Mouse (Mus musculus): ENCODE measurements at regions not wholly inside any gene's neighbourhood (a gene's known extent, or its start where the extent isn't known, plus 50 kb on each side); places are given as distances from the start of the nearest gene placed in this dataset.

GRCm38 (mm10) chr15:24786336-24786735 lies 627.2 kb downstream of the Basp1 start:
- Histone ChIP-seq H3K4me1 (ENCODE audit: control insufficient read depth, insufficient read depth, low read length) (no peaks in the 10 kb centered on the region), H3K9me3 (ENCODE audit: control insufficient read depth, low read length) (no peaks in the 10 kb centered on the region), H3K27ac (ENCODE audit: low read depth, low read length) (no peak overlapping the region), H3K4me2 (ENCODE audit: low read depth, low read length) (no peak overlapping the region), H3K9ac (replicated peaks; ENCODE audit: low read depth, low read length) (no peak overlapping the region), H3K36me3 (ENCODE audit: control insufficient read depth, insufficient read depth, low read length) (no peaks in the 10 kb centered on the region), H3K27me3 (ENCODE audit: control insufficient read depth, insufficient read depth, low read length) (no peaks in the 10 kb centered on the region), H3K4me3 (ENCODE audit: low read depth, low read length) (no peak overlapping the region)
- WGBS = 70% methylated on average over 3 of the region's 3 CpGs
- no peak for ATAC-seq (ENCODE audit: low read depth)

- 64% methylated on average over 1 of the region's 1 CpGs for WGBS
- Histone ChIP-seq H3K27me3 (ENCODE audit: control insufficient read depth, insufficient read depth, low read length) (no peaks in the 10 kb centered on the region), H3K9me3 (ENCODE audit: control insufficient read depth, low read length) (no peaks in the 10 kb centered on the region), H3K9ac (replicated peaks; ENCODE audit: low read depth, low read length) (no peak overlapping the region), H3K4me2 (ENCODE audit: low read depth, low read length) (no peak overlapping the region), H3K4me3 (ENCODE audit: low read depth, low read length) (no peak overlapping the region), H3K27ac (ENCODE audit: low read depth, low read length) (no peak overlapping the region), H3K36me3 (ENCODE audit: control insufficient read depth, insufficient read depth, low read length) (no peaks in the 10 kb centered on the region), H3K4me1 (ENCODE audit: control insufficient read depth, insufficient read depth, low read length) (no peaks in the 10 kb centered on the region)
- no peak for ATAC-seq (ENCODE audit: low read depth)
Observed at GRCm38 (mm10) chr15:24778234-24778633, 635.3 kb downstream of the Basp1 start.

- no peak for ATAC-seq (ENCODE audit: low read depth)
- H3K4me1 ChIP-seq (ENCODE audit: control insufficient read depth, insufficient read depth, low read length) = no peaks in the 10 kb centered on the region
- H3K9ac ChIP-seq (replicated peaks; ENCODE audit: low read depth, low read length) = no peak overlapping the region
- no peaks in the 10 kb centered on the region for H3K9me3 ChIP-seq (ENCODE audit: control insufficient read depth, low read length)
- no peak overlapping the region for H3K4me2 ChIP-seq (ENCODE audit: low read depth, low read length)
- no peak overlapping the region for H3K27ac ChIP-seq (ENCODE audit: low read depth, low read length)
- 11% methylated on average over 2 of the region's 2 CpGs for WGBS
- no peak overlapping the region for H3K4me3 ChIP-seq (ENCODE audit: low read depth, low read length)
- no peaks in the 10 kb centered on the region for H3K36me3 ChIP-seq (ENCODE audit: control insufficient read depth, insufficient read depth, low read length)
- H3K27me3 ChIP-seq (ENCODE audit: control insufficient read depth, insufficient read depth, low read length) = no peaks in the 10 kb centered on the region
Observed at GRCm38 (mm10) chr15:24751480-24752157, 661.9 kb downstream of the Basp1 start.

GRCm38 (mm10) chr15:24743240-24743639 lies 670.3 kb downstream of the Basp1 start:
- H3K27ac ChIP-seq (ENCODE audit: low read depth, low read length) = no peak overlapping the region
- 33% methylated on average over 6 of the region's 6 CpGs for WGBS
- no peak for ATAC-seq (ENCODE audit: low read depth)

GRCm38 (mm10) chr15:24725170-24725569 lies 688.4 kb downstream of the Basp1 start:
- H3K36me3 ChIP-seq (ENCODE audit: control insufficient read depth, insufficient read depth, low read length) = no peaks in the 10 kb centered on the region
- H3K27ac ChIP-seq (ENCODE audit: low read depth, low read length) = no peak overlapping the region
- H3K27me3 ChIP-seq (ENCODE audit: control insufficient read depth, insufficient read depth, low read length) = no peaks in the 10 kb centered on the region
- WGBS = 98% methylated on average over 4 of the region's 4 CpGs
- ATAC-seq (ENCODE audit: low read depth) = no peak
- H3K4me2 ChIP-seq (ENCODE audit: low read depth, low read length) = no peak overlapping the region
- H3K4me3 ChIP-seq (ENCODE audit: low read depth, low read length) = no peak overlapping the region
- no peaks in the 10 kb centered on the region for H3K9me3 ChIP-seq (ENCODE audit: control insufficient read depth, low read length)
- no peaks in the 10 kb centered on the region for H3K4me1 ChIP-seq (ENCODE audit: control insufficient read depth, insufficient read depth, low read length)
- H3K9ac ChIP-seq (replicated peaks; ENCODE audit: low read depth, low read length) = no peak overlapping the region

More at GRCm38 (mm10) chr15:24743240-24743639, 670.3 kb downstream of the Basp1 start:
- H3K4me2 ChIP-seq (ENCODE audit: low read depth, low read length) = no peak overlapping the region
- no peak overlapping the region for H3K4me3 ChIP-seq (ENCODE audit: low read depth, low read length)
- H3K36me3 ChIP-seq (ENCODE audit: control insufficient read depth, insufficient read depth, low read length) = no peaks in the 10 kb centered on the region
- H3K9me3 ChIP-seq (ENCODE audit: control insufficient read depth, low read length) = no peaks in the 10 kb centered on the region
- H3K4me1 ChIP-seq (ENCODE audit: control insufficient read depth, insufficient read depth, low read length) = no peaks in the 10 kb centered on the region
- no peaks in the 10 kb centered on the region for H3K27me3 ChIP-seq (ENCODE audit: control insufficient read depth, insufficient read depth, low read length)
- no peak overlapping the region for H3K9ac ChIP-seq (replicated peaks; ENCODE audit: low read depth, low read length)

- ATAC-seq (ENCODE audit: low read depth) = peak; percentile 93; the same call in 1 of the 2 replicates
- Histone ChIP-seq H3K4me3 (ENCODE audit: low read depth, low read length) (no peak overlapping the region), H3K4me2 (ENCODE audit: low read depth, low read length) (no peak overlapping the region), H3K9me3 (ENCODE audit: control insufficient read depth, low read length) (no peaks in the 10 kb centered on the region), H3K36me3 (ENCODE audit: control insufficient read depth, insufficient read depth, low read length) (no peaks in the 10 kb centered on the region), H3K9ac (replicated peaks; ENCODE audit: low read depth, low read length) (no peak overlapping the region), H3K4me1 (ENCODE audit: control insufficient read depth, insufficient read depth, low read length) (no peaks in the 10 kb centered on the region), H3K27me3 (ENCODE audit: control insufficient read depth, insufficient read depth, low read length) (no peaks in the 10 kb centered on the region), H3K27ac (ENCODE audit: low read depth, low read length) (no peak overlapping the region)
- WGBS = 49% methylated on average over 4 of the region's 4 CpGs
Observed at GRCm38 (mm10) chr15:24724664-24725063, 688.9 kb downstream of the Basp1 start.

- 65% methylated on average over 2 of the region's 2 CpGs for WGBS
- no peak for ATAC-seq (ENCODE audit: low read depth)
- Histone ChIP-seq H3K4me1 (ENCODE audit: control insufficient read depth, insufficient read depth, low read length) (no peaks in the 10 kb centered on the region), H3K9me3 (ENCODE audit: control insufficient read depth, low read length) (no peaks in the 10 kb centered on the region), H3K27me3 (ENCODE audit: control insufficient read depth, insufficient read depth, low read length) (no peaks in the 10 kb centered on the region), H3K9ac (replicated peaks; ENCODE audit: low read depth, low read length) (no peak overlapping the region), H3K4me3 (ENCODE audit: low read depth, low read length) (no peak overlapping the region), H3K4me2 (ENCODE audit: low read depth, low read length) (no peak overlapping the region), H3K27ac (ENCODE audit: low read depth, low read length) (no peak overlapping the region), H3K36me3 (ENCODE audit: control insufficient read depth, insufficient read depth, low read length) (no peaks in the 10 kb centered on the region)
Observed at GRCm38 (mm10) chr15:24720346-24720745, 693.2 kb downstream of the Basp1 start.

- ATAC-seq (ENCODE audit: low read depth) = no peak
- H3K27ac ChIP-seq (ENCODE audit: low read depth, low read length) = no peak overlapping the region
- no peaks in the 10 kb centered on the region for H3K4me1 ChIP-seq (ENCODE audit: control insufficient read depth, insufficient read depth, low read length)
- no peak overlapping the region for H3K4me2 ChIP-seq (ENCODE audit: low read depth, low read length)
- H3K27me3 ChIP-seq (ENCODE audit: control insufficient read depth, insufficient read depth, low read length) = no peaks in the 10 kb centered on the region
- no peaks in the 10 kb centered on the region for H3K36me3 ChIP-seq (ENCODE audit: control insufficient read depth, insufficient read depth, low read length)
- WGBS = 85% methylated on average over 4 of the region's 4 CpGs
- H3K4me3 ChIP-seq (ENCODE audit: low read depth, low read length) = no peak overlapping the region
- H3K9me3 ChIP-seq (ENCODE audit: control insufficient read depth, low read length) = no peaks in the 10 kb centered on the region
- no peak overlapping the region for H3K9ac ChIP-seq (replicated peaks; ENCODE audit: low read depth, low read length)
Observed at GRCm38 (mm10) chr15:24682167-24682566, 731.4 kb downstream of the Basp1 start.

GRCm38 (mm10) chr15:24648938-24649337 lies 764.6 kb downstream of the Basp1 start:
- Histone ChIP-seq H3K4me3 (ENCODE audit: low read depth, low read length) (no peak overlapping the region), H3K27me3 (ENCODE audit: control insufficient read depth, insufficient read depth, low read length) (no peaks in the 10 kb centered on the region), H3K9ac (replicated peaks; ENCODE audit: low read depth, low read length) (no peak overlapping the region), H3K27ac (ENCODE audit: low read depth, low read length) (no peak overlapping the region), H3K9me3 (ENCODE audit: control insufficient read depth, low read length) (no peaks in the 10 kb centered on the region), H3K4me2 (ENCODE audit: low read depth, low read length) (no peak overlapping the region), H3K36me3 (ENCODE audit: control insufficient read depth, insufficient read depth, low read length) (no peaks in the 10 kb centered on the region), H3K4me1 (ENCODE audit: control insufficient read depth, insufficient read depth, low read length) (no peaks in the 10 kb centered on the region)
- WGBS = 77% methylated on average over 1 of the region's 1 CpGs
- peak; percentile 78 for ATAC-seq (ENCODE audit: low read depth)
